Mouse (Mus musculus): ENCODE measurements around the gene Map4k2. TPM values are rescaled to one million over a fixed set of nuclear protein-coding genes. Genes with fewer than 3 reads are reported as not detected.

Gene Map4k2
- total RNA-seq, 2 experiments from 2014 or later = 52.3 to 52.4 TPM

DNA sequence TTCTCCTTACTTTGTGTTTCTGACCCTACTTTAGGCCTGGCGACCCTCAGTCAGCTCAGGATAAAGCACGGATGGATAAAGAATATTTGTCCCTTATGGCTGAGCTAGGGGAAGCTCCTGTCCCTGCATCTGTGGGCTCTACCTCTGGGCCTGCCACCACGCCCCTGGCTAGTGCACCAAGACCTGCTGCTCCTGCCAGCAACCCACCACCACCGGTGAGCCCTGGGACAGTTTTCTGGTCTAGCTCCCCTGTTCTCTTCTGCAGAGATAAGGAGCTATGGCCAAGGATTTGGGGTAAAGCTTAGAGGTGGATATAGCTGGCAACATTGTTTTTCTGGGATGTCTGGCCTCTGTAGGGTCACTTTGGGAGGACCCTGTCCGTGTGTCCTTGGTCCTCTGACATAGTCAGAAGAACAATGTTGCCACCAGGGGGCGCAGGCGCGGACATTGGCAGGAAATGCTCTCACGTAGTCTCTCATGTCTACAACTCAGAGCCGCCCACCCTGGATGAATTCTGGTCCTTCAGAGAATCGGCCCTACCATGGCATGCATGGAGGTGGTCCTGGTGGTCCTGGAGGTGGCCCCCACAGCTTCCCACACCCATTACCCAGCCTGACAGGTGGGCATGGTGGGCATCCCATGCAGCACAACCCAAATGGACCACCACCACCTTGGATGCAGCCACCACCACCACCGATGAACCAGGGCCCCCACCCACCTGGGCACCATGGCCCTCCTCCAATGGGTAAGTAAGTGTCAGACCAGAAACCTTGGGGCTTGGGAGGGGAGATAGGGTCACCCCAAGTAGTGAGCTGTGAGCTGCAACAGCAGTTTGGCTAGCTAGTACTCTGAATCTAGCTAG, 32.8 kb downstream of the Map4k2 start:
- intact Hi-C loops (cut with DNase I) = loop anchor here (5.0 kb wide), 1 partner anchor 79 kb away; no protein-coding TSS in a partner anchor
- DNase-seq = peak; percentile 89 to 95

DNA sequence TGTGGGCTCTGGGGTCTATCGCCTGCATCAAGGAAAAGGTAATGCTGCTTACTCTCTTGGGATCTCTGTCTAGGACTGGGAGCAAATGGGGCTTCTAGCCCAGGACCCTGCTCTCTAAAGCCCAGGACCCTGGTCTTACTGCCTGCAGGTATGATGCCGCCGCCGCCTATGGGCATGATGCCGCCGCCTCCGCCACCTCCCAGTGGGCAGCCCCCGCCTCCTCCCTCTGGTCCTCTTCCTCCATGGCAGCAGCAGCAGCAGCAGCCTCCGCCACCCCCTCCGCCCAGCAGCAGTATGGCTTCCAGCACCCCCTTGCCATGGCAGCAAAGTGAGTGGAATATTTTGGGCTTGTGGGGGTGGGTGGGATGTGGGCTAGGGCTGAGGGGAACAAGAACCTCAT, 33.6 kb downstream of the Map4k2 start:
- intact Hi-C loops (cut with DNase I) = loop anchor here (5.0 kb wide), 1 partner anchor 78 kb away; no protein-coding TSS in a partner anchor
- DNase-seq = no peak

- no peak for DNase-seq
- intact Hi-C loops (cut with DNase I) = no loop called here
These were observed 34.7 kb downstream of the Map4k2 start for GRCm38 (mm10) chr19:6375423-6376254.

GRCm38 (mm10) chr19:6376255-6376564, 35.3 kb downstream of the Map4k2 start:
- intact Hi-C loops (cut with DNase I) = no loop called here
- DNase-seq = peak; percentile 62 to 82

DNA sequence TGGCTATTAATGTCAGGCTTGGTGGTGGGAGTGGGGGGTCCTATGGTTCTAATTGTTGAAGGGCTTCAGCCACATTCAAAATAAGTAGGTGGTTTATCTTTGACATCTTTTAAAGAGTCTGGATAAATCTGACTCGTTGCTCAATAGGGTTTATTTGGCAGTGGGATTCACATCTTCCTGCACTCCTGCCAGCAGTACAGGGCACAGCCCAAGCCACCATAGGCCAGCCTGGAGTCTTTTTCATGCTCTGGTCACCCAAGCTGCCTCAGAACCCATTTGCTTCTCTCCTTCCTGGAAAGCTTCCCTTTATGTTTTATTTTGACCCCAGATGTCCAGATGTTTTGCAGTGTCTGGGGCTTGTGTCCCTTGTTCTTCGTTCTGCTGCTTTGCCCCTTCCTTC, 35.7 kb downstream of the Map4k2 start:
- intact Hi-C loops (cut with DNase I) = no loop called here
- DNase-seq = no peak

DNA sequence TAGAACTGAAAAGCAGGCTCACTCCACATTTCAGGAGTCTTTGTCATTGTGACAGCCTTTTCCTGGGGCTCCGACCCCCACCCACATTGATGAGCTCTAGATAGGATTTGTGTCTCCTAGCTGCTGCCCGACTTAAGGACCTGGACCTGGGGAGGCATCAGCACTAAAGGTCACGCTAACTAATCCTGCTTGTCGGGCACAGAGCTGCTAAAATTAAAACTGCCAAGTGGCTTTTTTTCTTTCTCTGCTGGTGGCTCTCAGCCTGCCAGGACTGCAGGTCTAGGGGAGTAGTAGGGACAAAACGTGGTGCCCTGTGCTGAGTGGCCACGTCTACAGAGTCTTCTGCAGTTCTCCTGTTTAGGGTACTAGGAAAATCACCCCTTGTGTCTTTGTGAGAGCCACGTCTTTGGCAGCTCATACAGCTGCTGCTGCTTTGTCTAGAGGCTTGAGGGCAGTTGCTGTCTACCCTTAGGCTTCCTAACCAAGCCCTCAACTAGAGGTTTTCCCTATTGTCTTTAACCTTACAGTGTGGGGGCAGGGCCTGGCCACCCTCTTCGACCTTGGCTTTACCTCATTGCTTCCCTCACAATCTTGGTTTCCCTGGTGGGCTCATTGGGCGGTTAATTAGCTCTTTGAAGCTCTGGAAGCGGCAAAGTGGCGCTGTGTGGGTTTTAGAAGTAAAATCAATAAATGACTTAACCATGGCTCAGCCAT, 36.5 kb downstream of the Map4k2 start:
- intact Hi-C loops (cut with DNase I) = no loop called here
- peak in 1 of 2 experiments; percentile 45 for DNase-seq

DNA sequence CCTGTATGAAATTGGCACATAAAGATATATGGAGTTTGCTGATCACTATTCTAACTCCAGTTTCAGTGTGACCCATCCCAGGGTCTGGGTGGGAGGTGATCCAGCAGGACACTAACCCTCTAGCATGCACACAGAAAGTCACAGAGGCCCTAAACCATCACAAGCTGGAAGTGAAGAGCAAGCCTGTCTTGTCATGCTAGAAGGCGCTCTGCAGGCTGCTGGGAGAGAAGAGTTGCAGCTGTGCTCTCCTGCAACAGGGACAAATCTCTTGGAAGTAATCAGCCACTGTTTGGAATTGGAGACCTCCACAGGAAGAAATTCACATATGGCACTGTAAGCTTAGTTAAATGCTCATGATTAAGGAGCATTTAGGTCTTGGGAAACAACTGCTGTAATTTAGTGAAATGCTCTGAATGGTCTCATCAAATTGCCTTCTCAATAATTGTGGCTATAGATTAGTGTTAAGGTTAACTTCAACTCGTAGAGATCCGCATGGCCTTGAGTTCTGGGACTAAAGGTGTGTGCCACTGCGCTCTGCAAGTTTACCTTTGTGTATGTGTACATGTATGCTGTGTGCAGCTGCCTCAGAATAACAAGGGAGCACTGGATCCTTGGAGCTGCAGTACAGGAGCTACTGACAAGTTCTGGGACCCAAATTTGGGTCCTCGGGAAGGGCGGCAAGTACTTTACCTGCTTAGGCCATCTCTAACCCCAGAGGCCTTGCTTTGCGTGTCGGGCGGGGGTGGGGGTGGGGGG, 39.7 kb downstream of the Map4k2 start:
- no peak for DNase-seq
- intact Hi-C loops (cut with DNase I) = no loop called here

DNA sequence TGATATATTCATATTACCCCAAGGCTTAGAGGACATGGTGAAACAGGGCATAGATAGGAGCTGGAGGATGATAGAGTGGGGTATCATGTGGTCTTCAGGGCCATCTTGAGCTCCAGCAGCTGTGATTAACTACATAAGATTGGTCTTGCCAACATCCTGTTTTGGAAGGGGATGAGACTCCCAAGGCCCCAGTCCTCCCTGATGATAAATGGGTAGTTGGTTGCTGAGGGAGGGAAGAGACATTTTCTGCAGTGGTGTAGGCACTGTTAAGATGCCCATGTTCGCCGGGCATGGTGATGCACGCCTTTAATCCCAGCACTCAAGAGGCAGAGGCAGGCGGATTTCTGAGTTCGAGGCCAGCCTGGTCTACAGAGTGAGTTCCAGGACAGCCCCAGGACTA, 40.3 kb downstream of the Map4k2 start:
- intact Hi-C loops (cut with DNase I) = no loop called here

DNA sequence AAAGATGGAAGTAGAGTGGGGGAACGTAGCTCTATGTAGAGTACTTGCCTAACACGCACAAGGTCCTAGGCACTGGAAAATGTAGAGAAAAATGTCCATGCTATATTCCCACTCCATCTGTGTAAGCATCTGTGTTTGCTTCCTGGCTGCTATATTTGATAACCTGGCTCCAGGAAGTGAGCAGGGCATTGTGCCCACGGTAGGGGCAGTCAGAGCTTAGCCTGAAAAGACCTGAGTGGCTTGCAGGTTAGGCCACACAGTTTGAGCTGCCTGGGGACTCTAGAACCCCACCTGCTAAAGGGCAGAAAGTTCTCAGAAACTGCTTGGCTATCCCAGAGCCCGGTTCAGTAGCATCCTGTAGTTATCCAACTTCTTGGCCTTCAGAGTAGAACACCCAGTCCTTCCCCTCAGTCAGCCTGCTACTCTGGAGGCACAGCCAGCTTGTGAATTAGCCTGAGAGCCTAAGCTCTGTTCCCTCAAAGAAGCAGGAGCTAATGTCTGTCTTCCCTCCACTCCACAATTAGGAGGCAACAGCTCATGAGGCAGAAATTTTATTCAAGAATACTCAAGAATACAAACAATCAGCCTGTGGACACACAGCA, 41.5 kb downstream of the Map4k2 start:
- DNase-seq = no peak
- intact Hi-C loops (cut with DNase I) = no loop called here

More for the DNA sequence above, 40.3 kb downstream of the Map4k2 start:
- no peak for DNase-seq

DNA sequence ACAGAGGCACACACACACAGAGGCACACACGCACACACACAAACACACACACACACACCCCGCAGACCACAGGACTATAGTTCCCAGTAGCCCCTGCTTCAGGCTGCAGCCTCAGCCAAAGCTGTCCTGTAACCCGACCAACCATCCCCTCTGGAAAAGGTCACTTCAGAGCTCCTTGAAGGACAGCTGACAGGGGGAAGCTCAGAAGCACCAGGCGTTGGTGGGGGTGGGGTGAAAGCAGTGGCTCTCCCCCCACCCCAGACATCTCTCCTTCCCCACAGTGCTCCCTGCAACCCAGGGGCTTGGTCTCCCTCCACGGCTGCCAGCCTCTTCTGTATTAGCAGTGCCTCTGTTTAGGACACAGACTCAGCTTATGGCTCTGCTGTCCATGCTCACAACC, 42.5 kb downstream of the Map4k2 start:
- intact Hi-C loops (cut with DNase I) = no loop called here
- DNase-seq = peak in 1 of 2 experiments; percentile 34

- intact Hi-C loops (cut with DNase I) = no loop called here
- peak; percentile 94 to 95 for DNase-seq
These were observed 43.2 kb downstream of the Map4k2 start, which contains the start of gene Pygm for GRCm38 (mm10) chr19:6384128-6384527. Pygm (plus strand) TSS chr19:6384399.

GRCm38 (mm10) chr19:6384954-6385353, 44.0 kb downstream of the Map4k2 start:
- intact Hi-C loops (cut with DNase I) = no loop called here
- DNase-seq = peak; percentile 59 to 61

- no peak for DNase-seq
- intact Hi-C loops (cut with DNase I) = no loop called here
These were observed 44.5 kb downstream of the Map4k2 start for GRCm38 (mm10) chr19:6385419-6385818.

- DNase-seq = no peak
- intact Hi-C loops (cut with DNase I) = no loop called here
These were observed 44.9 kb downstream of the Map4k2 start for GRCm38 (mm10) chr19:6385821-6386220.

DNA sequence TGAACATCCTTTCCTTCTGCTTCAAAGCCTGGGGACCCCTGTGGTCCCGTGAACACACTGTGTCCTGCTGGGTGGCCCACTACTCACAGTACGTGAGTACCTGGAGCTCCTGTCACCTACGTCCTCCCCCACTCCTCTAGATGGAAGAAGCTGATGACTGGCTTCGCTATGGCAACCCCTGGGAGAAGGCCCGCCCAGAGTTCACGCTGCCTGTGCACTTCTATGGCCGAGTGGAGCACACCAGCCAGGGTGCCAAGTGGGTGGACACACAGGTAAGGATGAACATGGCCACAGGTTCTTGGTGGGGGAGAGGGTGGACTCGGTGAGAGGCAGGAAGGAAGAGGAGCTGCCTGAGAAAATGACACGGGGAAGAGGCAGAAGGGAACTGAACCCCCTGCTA, 45.3 kb downstream of the Map4k2 start:
- intact Hi-C loops (cut with DNase I) = no loop called here

GRCm38 (mm10) chr19:6388006-6388405, 47.1 kb downstream of the Map4k2 start:
- intact Hi-C loops (cut with DNase I) = no loop called here
- DNase-seq = peak; percentile 66 to 73

More for the DNA sequence above, 45.3 kb downstream of the Map4k2 start:
- no peak for DNase-seq

GRCm38 (mm10) chr19:6389803-6390202, 48.9 kb downstream of the Map4k2 start:
- DNase-seq = no peak
- intact Hi-C loops (cut with DNase I) = no loop called here

- intact Hi-C loops (cut with DNase I) = no loop called here
- no peak for DNase-seq
These were observed 49.3 kb downstream of the Map4k2 start for GRCm38 (mm10) chr19:6390251-6390650.

DNA sequence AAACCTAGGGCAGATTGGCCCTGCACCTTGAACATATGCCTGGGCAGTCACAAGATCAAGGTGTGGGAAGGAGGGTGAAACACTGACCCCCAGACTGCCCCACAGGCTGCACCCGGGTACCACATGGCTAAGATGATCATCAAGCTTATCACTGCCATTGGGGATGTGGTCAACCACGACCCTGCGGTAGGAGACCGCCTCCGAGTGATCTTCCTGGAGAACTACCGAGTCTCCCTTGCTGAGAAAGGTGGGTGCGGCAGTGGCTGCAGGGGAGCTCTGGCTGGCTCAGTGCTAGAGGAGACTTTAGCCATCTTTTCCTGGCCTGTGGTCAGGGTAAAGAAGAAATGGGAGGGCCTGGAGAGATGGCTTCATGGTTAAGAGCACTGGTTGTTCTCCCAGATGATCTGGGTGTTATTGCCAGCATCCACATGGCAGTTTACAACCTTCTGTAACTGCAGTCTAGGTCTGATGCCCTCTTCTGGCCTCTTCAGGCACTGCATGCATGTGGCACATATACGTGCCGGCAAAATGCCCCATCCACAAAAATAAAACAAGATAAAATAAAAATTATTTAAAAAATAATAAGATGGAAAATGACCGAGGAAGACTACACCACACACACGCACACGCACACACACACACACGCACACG, 51.9 kb downstream of the Map4k2 start:
- DNase-seq = no peak
- intact Hi-C loops (cut with DNase I) = no loop called here
